Mouse (Mus musculus): ENCODE measurements around the gene Palm2.

- no peak for TF ChIP-seq CTCF (IDR thresholded peaks at IDR 0.05; ENCODE audit: extremely low read depth, insufficient read depth, insufficient read length, insufficient replicate concordance)
- no peak for TF ChIP-seq POLR2A (IDR thresholded peaks at IDR 0.05; ENCODE audit: low read depth, low read length)
Observed at GRCm38 (mm10) chr4:57446082-57446481, 12.0 kb downstream of the Palm2 start.

Measured in spleen, adult 2 months (tissue).